Mouse (Mus musculus) intestine, embryonic 16.5 days (tissue): ENCODE results near the gene Ercc6l2. TPM values are rescaled to one million over a fixed set of nuclear protein-coding genes. Genes with fewer than 3 reads are reported as not detected.
A peak's percentile ranks its signal among the peaks of the same experiment; 100 is the strongest.
"Not testable (repeated sequence)": the region's sequence is repeated elsewhere in the genome, so short reads cannot be mapped to it uniquely, and the experiment has no call there.

ENCODE experiments used
- ATAC-seq: fragments of 200-750 bp; cut with Nextera tagmentation; 2 replicates; pipeline ENCODE4 v1.8.0; 2017; ENCODE audit warnings: moderate TSS enrichment, moderate library complexity
- H3K27ac ChIP-seq: fragments of 300-500 bp; sonication (generic); 2 replicates; pipeline ENCODE4 v1.5.1; 2014; ENCODE audit warnings: mild to moderate bottlenecking, low read length
- H3K27me3 ChIP-seq: fragments of 300-500 bp; sonication (generic); replicated peaks from 2 replicates; pipeline ENCODE4 v1.6.1; 2014; ENCODE audit warnings: low read length, control low read depth, mixed read lengths; ENCODE audit not compliant: control insufficient read depth, insufficient read depth
- H3K36me3 ChIP-seq: fragments of 300-500 bp; sonication (generic); 2 replicates; pipeline ENCODE4 v1.6.1; 2014; ENCODE audit warnings: low read length, control low read depth; ENCODE audit not compliant: control insufficient read depth, insufficient read depth
- H3K4me1 ChIP-seq: fragments of 300-500 bp; sonication (generic); 2 replicates; pipeline ENCODE4 v1.6.1; 2014; ENCODE audit warnings: low read length, control low read depth, mixed read lengths; ENCODE audit not compliant: control insufficient read depth, insufficient read depth
- H3K4me2 ChIP-seq: fragments of 300-500 bp; sonication (generic); 2 replicates; pipeline ENCODE4 v1.6.1; 2014; ENCODE audit warnings: low read depth, low read length, control low read depth
- H3K4me3 ChIP-seq: fragments of 300-500 bp; sonication (generic); 2 replicates; pipeline ENCODE4 v1.5.1; 2014; ENCODE audit warnings: mild to moderate bottlenecking, low read length
- H3K9ac ChIP-seq: fragments of 300-500 bp; sonication (generic); 2 replicates; pipeline ENCODE4 v1.6.1; 2014; ENCODE audit warnings: low read depth, low read length
- H3K9me3 ChIP-seq: fragments of 300-500 bp; sonication (generic); 2 replicates; pipeline ENCODE4 v1.6.1; 2016; ENCODE audit warnings: low read length, control low read depth; ENCODE audit not compliant: control insufficient read depth
- WGBS: fragments of 180-500 bp; shearing (Covaris S2); extraction: QIAGEN DNeasy Blood & Tissue Kit; methylation state at CpG from one replicate; pipeline ENCODE4 v1.1.7; 2014; 5-methylcytosine and 5-hydroxymethylcytosine counted together
- polyA plus RNA-seq: library from polyadenylated mRNA; unstranded; fragments of >200 nt; fragmentation: Nextera tagmentation; extraction: Ambion mirVana; gene quantifications from 2 replicates; pipeline ENCODE4 v1.2.1, GENCODE M21; 2015

The Ercc6l2 gene
- polyA plus RNA-seq, 1 experiment from 2014 or later, result 18.4 TPM

GRCm38 (mm10) chr13:63917776-63918621 lies 103.0 kb downstream of the Ercc6l2 start:
- H3K9ac ChIP-seq, result peak overlapping the region; percentile 52; the same call in 1 of the 2 replicates

GRCm38 (mm10) chr13:63918733-63919422 lies 103.8 kb downstream of the Ercc6l2 start:
- Histone ChIP-seq H3K9me3 (0 out of 2 replicates have a peak, but pooled peaks cover 3% of the 10 kb centered on the region), H3K4me1 (peaks cover 35% of the 10 kb centered on the region), H3K36me3 (no peaks in the 10 kb centered on the region), H3K27me3 (no peaks in the 10 kb centered on the region), H3K4me2 (no peak overlapping the region), H3K9ac (peak overlapping the region; percentile 52), H3K27ac (peak overlapping the region; percentile 85), H3K4me3 (no peak overlapping the region)
- WGBS, result 40% methylated on average over 18 of the region's 18 CpGs
- peak; percentile 25; the same call in 1 of the 2 replicates for ATAC-seq

More at GRCm38 (mm10) chr13:63917776-63918621, 103.0 kb downstream of the Ercc6l2 start:
- Histone ChIP-seq H3K9me3 (0 out of 2 replicates have a peak, but pooled peaks cover 3% of the 10 kb centered on the region), H3K36me3 (no peaks in the 10 kb centered on the region), H3K4me3 (no peak overlapping the region), H3K4me2 (peak overlapping the region; percentile 0; the same call in 1 of the 2 replicates), H3K27ac (peak overlapping the region; percentile 85), H3K4me1 (peaks cover 32% of the 10 kb centered on the region; the same call in 1 of the 2 replicates), H3K27me3 (no peaks in the 10 kb centered on the region)
- 18% methylated on average over 11 of the region's 11 CpGs for WGBS
- ATAC-seq, result peak; percentile 74

- not testable (repeated sequence) for H3K27ac ChIP-seq
These were observed 109.0 kb downstream of the Ercc6l2 start for GRCm38 (mm10) chr13:63924036-63924435.

GRCm38 (mm10) chr13:63927326-63927725 lies 112.3 kb downstream of the Ercc6l2 start:
- 51% methylated on average over 4 of the region's 4 CpGs for WGBS

More at GRCm38 (mm10) chr13:63924036-63924435, 109.0 kb downstream of the Ercc6l2 start:
- not testable (repeated sequence) for H3K36me3 ChIP-seq, H3K27me3 ChIP-seq, H3K4me2 ChIP-seq, H3K9me3 ChIP-seq, H3K4me3 ChIP-seq, H3K9ac ChIP-seq
- 58% methylated on average over 2 of the region's 6 CpGs for WGBS
- ATAC-seq, result peak; percentile 31; the same call in 1 of the 2 replicates
- peaks cover 14% of the 10 kb centered on the region for H3K4me1 ChIP-seq

GRCm38 (mm10) chr13:63929351-63929750 lies 114.3 kb downstream of the Ercc6l2 start:
- Histone ChIP-seq H3K9me3 (no peaks in the 10 kb centered on the region), H3K27me3 (no peaks in the 10 kb centered on the region), H3K4me1 (peaks cover 21% of the 10 kb centered on the region), H3K9ac (peak overlapping the region; percentile 20; the same call in 1 of the 2 replicates), H3K27ac (peak overlapping the region; percentile 80), H3K4me3 (no peak overlapping the region), H3K36me3 (no peaks in the 10 kb centered on the region), H3K4me2 (no peak overlapping the region)
- peak; percentile 70 for ATAC-seq
- 25% methylated on average over 1 of the region's 1 CpGs for WGBS

More at GRCm38 (mm10) chr13:63927326-63927725, 112.3 kb downstream of the Ercc6l2 start:
- no peak overlapping the region for H3K9ac ChIP-seq
- H3K9me3 ChIP-seq, result no peaks in the 10 kb centered on the region
- H3K4me1 ChIP-seq, result peaks cover 25% of the 10 kb centered on the region
- no peak overlapping the region for H3K4me2 ChIP-seq
- no peak overlapping the region for H3K4me3 ChIP-seq
- ATAC-seq, result no peak; the same call in 1 of the 2 replicates
- H3K27ac ChIP-seq, result peak overlapping the region; percentile 55; the same call in 1 of the 2 replicates
- no peaks in the 10 kb centered on the region for H3K27me3 ChIP-seq
- H3K36me3 ChIP-seq, result no peaks in the 10 kb centered on the region

- ATAC-seq, result peak; percentile 73
- no peaks in the 10 kb centered on the region for H3K27me3 ChIP-seq
- no peak overlapping the region for H3K4me2 ChIP-seq
- H3K4me3 ChIP-seq, result no peak overlapping the region
- H3K27ac ChIP-seq, result peak overlapping the region; percentile 80
- WGBS, result 49% methylated on average over 5 of the region's 5 CpGs
- H3K4me1 ChIP-seq, result peaks cover 21% of the 10 kb centered on the region
- H3K9me3 ChIP-seq, result no peaks in the 10 kb centered on the region
- H3K36me3 ChIP-seq, result no peaks in the 10 kb centered on the region
- H3K9ac ChIP-seq, result peak overlapping the region; percentile 14; the same call in 1 of the 2 replicates
These were observed 115.0 kb downstream of the Ercc6l2 start for GRCm38 (mm10) chr13:63929917-63930515.

- Histone ChIP-seq H3K4me2 (no peak overlapping the region), H3K27me3 (no peaks in the 10 kb centered on the region), H3K9ac (no peak overlapping the region), H3K4me1 (peaks cover 21% of the 10 kb centered on the region), H3K4me3 (no peak overlapping the region), H3K9me3 (no peaks in the 10 kb centered on the region), H3K27ac (peak overlapping the region; percentile 80), H3K36me3 (no peaks in the 10 kb centered on the region)
- 56% methylated on average over 10 of the region's 10 CpGs for WGBS
- ATAC-seq, result peak; percentile 58
These were observed 115.5 kb downstream of the Ercc6l2 start for GRCm38 (mm10) chr13:63930525-63930924.

- Histone ChIP-seq H3K27ac (no peak overlapping the region), H3K36me3 (no peaks in the 10 kb centered on the region), H3K9ac (no peak overlapping the region), H3K4me3 (no peak overlapping the region), H3K4me1 (no peaks in the 10 kb centered on the region), H3K27me3 (no peaks in the 10 kb centered on the region), H3K9me3 (no peaks in the 10 kb centered on the region), H3K4me2 (no peak overlapping the region)
- 75% methylated on average over 9 of the region's 9 CpGs for WGBS
- ATAC-seq, result no peak
These were observed 121.3 kb downstream of the Ercc6l2 start for GRCm38 (mm10) chr13:63936369-63936768.

GRCm38 (mm10) chr13:63940257-63940656 lies 125.2 kb downstream of the Ercc6l2 start:
- 0 out of 2 replicates have a peak, but pooled peaks cover 4% of the 10 kb centered on the region for H3K4me1 ChIP-seq
- no peak overlapping the region for H3K4me3 ChIP-seq
- H3K4me2 ChIP-seq, result no peak overlapping the region
- H3K27ac ChIP-seq, result peak overlapping the region; percentile 45
- no peak overlapping the region for H3K9ac ChIP-seq
- H3K36me3 ChIP-seq, result no peaks in the 10 kb centered on the region
- no peaks in the 10 kb centered on the region for H3K27me3 ChIP-seq
- H3K9me3 ChIP-seq, result no peaks in the 10 kb centered on the region
- ATAC-seq, result peak; percentile 78
- 46% methylated on average over 1 of the region's 1 CpGs for WGBS
